Mouse (Mus musculus) large intestine, adult 2 months (tissue): ENCODE data around the gene Mtif2. TPM values are rescaled to one million over a fixed set of nuclear protein-coding genes. Genes with fewer than 3 reads are reported as not detected.

Source experiments
- DNase-seq: peaks from one replicate; pipeline ENCODE4 v3.0.0-alpha.2; 2012; ENCODE audit warnings: low read depth, low spot score
- WGBS: fragments of 180-500 bp; shearing (Covaris S2); methylation state at CpG from one replicate; pipeline ENCODE4 v1.1.7; 2018; 5-methylcytosine and 5-hydroxymethylcytosine counted together
- polyA plus RNA-seq: library from polyadenylated mRNA; depleted of rRNA; stranded (reverse); fragments of >200 nt; gene quantifications from 2 replicates; pipeline ENCODE4 v1.2.3, GENCODE M21; 2012; rRNA removed

Gene Mtif2
- polyA plus RNA-seq, 1 experiment = 5.9 TPM

DNA sequence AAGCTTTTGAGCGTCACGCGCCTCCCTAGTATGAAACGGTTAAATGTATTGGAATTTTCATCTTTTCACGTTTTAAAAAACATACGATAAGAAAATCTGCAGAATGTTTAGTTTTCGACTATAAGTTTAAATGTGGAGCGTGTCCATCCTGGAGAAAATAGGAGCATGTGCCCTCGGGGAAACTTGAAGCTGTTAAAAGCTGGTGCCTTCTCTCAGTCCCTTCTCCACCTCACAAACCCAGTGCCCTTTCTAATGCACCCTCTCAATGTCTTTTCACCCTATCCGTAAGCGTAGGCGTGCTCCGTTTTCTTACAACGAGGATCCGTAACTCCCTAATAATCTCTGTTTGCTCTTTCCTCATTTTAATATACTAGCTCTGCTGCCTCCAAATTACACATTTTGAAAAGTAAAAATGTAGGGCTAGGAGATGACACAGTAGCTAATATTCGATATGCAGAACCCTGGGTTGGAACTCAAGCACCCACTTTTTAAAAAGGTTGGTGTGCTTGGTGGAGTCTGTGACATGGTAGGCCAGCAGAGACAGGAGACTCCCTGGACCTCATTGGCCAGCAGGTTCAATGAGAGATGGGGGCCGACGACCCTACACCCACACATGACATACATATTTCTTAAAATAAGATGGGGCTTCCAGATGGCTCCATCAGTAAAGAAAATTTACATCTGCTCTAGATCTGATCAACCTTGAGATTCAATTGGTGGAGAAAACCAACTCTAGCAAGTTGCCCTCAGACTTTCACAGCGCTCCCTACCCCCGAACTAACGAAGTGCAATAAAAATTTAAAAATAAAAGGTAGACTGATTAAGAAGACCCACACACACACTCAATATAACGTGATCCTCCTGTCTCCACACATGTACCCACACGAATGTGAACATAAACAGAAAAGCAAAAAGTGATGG is 22.6 kb downstream of the Mtif2 start:
- no peak for DNase-seq
- 22% methylated on average over 23 of the region's 23 CpGs for WGBS

DNA sequence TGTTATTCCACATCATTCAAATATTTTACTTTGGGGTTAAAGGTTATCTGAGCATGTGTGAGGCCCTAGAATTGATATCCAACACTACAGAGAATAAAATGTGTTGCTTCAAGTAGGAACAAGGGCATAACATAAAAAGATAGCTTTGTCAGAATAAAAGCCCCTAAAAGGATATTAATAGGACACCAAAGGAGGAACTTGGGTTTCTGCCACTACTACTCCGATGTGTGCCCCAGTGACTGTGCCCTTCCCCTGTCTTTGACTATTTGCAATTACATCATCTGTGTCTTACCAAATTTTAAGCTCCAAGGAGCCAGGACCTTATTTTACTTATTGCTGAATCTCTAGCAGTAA is 23.2 kb downstream of the Mtif2 start:
- no peak for DNase-seq
- 65% methylated on average over 1 of the region's 1 CpGs for WGBS

DNA sequence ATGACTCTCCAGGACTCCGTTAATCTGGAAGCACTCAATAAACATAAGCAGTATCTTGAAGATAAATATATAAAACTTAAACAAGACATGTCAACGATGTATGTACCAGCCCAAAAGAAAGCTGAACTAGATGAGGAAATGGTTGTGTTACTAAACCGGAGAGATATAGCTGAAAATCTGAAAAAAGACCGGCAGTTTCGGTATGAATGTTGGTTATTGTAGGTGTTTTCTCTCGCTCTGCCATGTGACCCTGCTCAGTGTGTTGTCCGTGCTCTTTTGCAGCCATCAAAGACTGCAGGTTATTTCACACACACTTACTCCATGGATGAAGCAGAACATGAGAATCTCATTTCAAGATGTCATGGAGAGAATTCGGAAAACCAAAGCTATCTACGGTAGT is 34.2 kb downstream of the Mtif2 start:
- DNase-seq = no peak
- WGBS = 80% methylated on average over 9 of the region's 9 CpGs

DNA sequence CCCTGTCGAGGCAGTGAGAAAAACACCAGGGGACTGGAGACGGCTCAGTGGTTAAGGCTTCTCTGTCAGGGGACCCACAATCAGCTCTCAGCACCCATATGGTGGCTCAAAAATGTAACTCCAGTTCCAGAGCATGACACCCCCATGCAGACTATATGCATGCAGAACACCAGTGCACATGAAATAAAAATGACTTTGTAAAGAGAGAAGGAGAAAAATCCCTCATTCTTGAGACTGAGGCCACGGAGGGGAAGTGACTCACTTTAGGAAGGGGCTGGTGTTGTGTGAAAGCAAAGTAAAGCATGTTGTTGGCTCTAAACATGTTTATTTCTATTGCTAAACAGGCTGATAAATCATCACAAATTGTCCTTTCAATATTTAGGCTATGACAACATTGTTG is 34.8 kb downstream of the Mtif2 start:
- WGBS = 82% methylated on average over 3 of the region's 3 CpGs
- no peak for DNase-seq

DNA sequence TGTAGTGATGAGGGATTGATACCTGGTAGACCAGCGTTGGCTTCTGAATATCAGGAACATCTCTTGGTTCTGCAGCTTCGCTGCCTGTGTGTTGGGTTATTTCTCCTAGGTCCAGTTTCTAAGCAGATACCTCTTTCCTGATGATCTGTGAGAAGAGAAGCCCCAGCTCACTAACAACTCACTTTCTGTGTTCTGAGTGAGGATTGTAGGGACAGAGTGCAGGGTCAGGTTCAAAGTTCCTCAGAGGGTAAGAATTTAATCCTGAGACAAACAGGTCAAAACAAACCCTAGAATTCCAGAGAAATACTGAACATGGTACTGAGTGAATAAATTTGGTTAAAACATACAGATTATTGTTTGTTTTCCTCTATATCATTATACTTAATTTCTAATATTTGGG is 37.2 kb downstream of the Mtif2 start:
- DNase-seq = no peak
- WGBS = 85% methylated on average over 2 of the region's 2 CpGs

DNA sequence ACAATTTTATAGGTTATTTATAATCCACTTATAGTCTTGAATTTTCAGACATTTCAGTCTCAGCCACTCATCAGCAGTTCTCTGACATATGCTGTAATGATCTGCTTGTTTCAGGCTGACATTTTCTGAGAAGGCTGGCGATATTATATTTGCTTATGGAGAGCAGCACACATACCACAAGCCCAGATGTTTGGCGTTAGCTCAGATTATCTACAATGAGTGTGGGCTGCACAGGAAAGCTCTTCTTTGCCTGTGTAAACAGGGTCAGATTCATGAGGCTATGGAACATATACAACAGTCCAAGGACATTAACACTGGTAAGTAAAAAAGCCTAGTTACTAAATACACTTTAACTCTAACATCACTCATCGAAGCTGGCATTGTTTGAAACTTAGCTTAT is 45.3 kb downstream of the Mtif2 start:
- WGBS = 32% methylated on average over 3 of the region's 3 CpGs
- DNase-seq = no peak

DNA sequence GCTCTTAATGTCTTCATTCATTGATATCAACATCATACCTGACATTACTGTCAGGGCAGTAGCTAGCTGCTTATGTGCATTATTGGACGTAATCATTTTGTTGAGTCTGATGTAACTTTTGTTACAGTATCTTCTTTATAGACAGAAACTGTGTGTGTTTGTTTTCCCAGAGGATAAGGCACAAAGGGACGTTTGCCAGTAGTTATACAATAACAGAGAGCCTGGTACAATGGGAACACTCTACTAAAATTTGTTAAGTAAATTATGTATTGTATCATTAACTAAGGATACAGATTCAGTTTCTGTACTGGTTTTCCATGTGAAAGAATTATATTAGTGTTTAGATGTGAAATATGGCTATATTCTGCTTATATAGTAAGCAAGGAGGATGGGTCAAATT is 46.4 kb downstream of the Mtif2 start:
- WGBS = 35% methylated on average over 2 of the region's 2 CpGs
- no peak for DNase-seq

DNA sequence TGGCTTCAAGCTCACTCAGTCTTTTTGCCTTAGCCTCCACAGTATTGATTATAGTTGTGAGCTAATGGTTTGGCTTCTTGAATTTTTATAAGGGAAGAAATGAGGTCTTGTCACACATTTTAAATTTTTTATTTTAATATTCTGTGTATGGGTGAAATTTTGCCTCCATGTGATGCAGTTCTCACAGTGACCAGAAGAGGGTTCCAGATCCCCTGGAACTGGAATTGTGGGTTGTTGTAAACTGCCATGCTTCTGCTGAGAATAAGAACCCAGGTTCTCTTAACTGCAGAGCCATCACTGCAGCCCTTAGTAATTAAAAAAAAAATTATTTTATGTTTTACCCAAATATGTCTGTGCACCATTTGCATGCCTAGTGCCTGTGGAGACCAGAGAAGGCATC is 53.4 kb downstream of the Mtif2 start:
- DNase-seq = no peak

Other genes starting within 250 kb of the Mtif2 start
- 0.17 and 0.48 TPM in 2 replicates for gene Ccdc88a, start 152.8 kb upstream of the Mtif2 start, polyA plus RNA-seq
- gene Prorsd1, start 11.4 kb upstream of the Mtif2 start, polyA plus RNA-seq = 3.3 and 3.7 TPM in 2 replicates
- gene Clhc1, start 21.5 kb downstream of the Mtif2 start, polyA plus RNA-seq = not detected in 2 replicates
- 157 and 160 TPM in 2 replicates for gene Rps27a, start 21.7 kb downstream of the Mtif2 start, polyA plus RNA-seq
- 33.9 and 39.2 TPM in 2 replicates for gene Rtn4, start 166.5 kb downstream of the Mtif2 start, polyA plus RNA-seq